Mouse (Mus musculus): ENCODE data around the gene Polr2j. TPM values are rescaled to one million over a fixed set of nuclear protein-coding genes. Genes with fewer than 3 reads are reported as not detected.

The Polr2j gene
- polyA plus RNA-seq, 1 experiment from 2014 or later: 189 TPM

- DNase-seq (no peak), ATAC-seq (ENCODE audit: low read depth) (no peak)
- H3K9ac ChIP-seq: no peak overlapping the region
- H3K27me3 ChIP-seq: no peaks in the 10 kb centered on the region
- no peak overlapping the region for H3K27ac ChIP-seq
- H3K4me1 ChIP-seq (replicated peaks): peaks cover 33% of the 10 kb centered on the region
- no peak overlapping the region for H3K4me2 ChIP-seq
- H3K36me3 ChIP-seq: peaks cover 15% of the 10 kb centered on the region; the same call in 1 of the 2 replicates
- H3K9me3 ChIP-seq (replicated peaks): peaks cover 6% of the 10 kb centered on the region; the same call in 1 of the 2 replicates
- WGBS (ENCODE audit: insufficient replicate concordance): 84% methylated on average over 3 of the region's 3 CpGs
- no peak overlapping the region for H3K4me3 ChIP-seq (replicated peaks)
Observed at GRCm38 (mm10) chr5:136168071-136168470, 51.6 kb downstream of the Polr2j start.

GRCm38 (mm10) chr5:136169626-136170511, 53.4 kb downstream of the Polr2j start:
- 7% methylated on average over 15 of the region's 15 CpGs for WGBS (ENCODE audit: insufficient replicate concordance)
- DNase-seq: no peak
- peak overlapping the region; percentile 51 for H3K27ac ChIP-seq

GRCm38 (mm10) chr5:136170512-136171362, 54.3 kb downstream of the Polr2j start, which contains the start of gene Orai2:
Gene Orai2 (minus strand): TSS chr5:136170713.
- under 1% methylated on average over 48 of the region's 49 CpGs for WGBS (ENCODE audit: insufficient replicate concordance)
- Histone ChIP-seq H3K9ac (peak within 1 kb of the TSS; percentile 73), H3K9me3 (replicated peaks) (peaks cover 6% of the 10 kb centered on the region; the same call in 1 of the 2 replicates), H3K36me3 (peaks cover 10% of the 10 kb centered on the region; the same call in 1 of the 2 replicates), H3K27me3 (no peaks in the 10 kb centered on the region), H3K27ac (peak within 1 kb of the TSS; percentile 83), H3K4me1 (replicated peaks) (peaks cover 41% of the 10 kb centered on the region), H3K4me3 (replicated peaks) (peak within 1 kb of the TSS; percentile 66), H3K4me2 (peak within 1 kb of the TSS; percentile 92)
- ATAC-seq (ENCODE audit: low read depth): peak; percentile 80
- peak; percentile 72 for DNase-seq

More at GRCm38 (mm10) chr5:136169626-136170511, 53.4 kb downstream of the Polr2j start:
- H3K27me3 ChIP-seq: no peaks in the 10 kb centered on the region
- peak; percentile 24 for ATAC-seq (ENCODE audit: low read depth)
- peaks cover 41% of the 10 kb centered on the region for H3K4me1 ChIP-seq (replicated peaks)
- peak overlapping the region; percentile 66 for H3K4me3 ChIP-seq (replicated peaks)
- peaks cover 15% of the 10 kb centered on the region; the same call in 1 of the 2 replicates for H3K36me3 ChIP-seq
- peak overlapping the region; percentile 73 for H3K9ac ChIP-seq
- peak overlapping the region; percentile 92 for H3K4me2 ChIP-seq
- H3K9me3 ChIP-seq (replicated peaks): peaks cover 6% of the 10 kb centered on the region; the same call in 1 of the 2 replicates

- WGBS (ENCODE audit: insufficient replicate concordance): 17% methylated on average over 17 of the region's 17 CpGs
Observed at GRCm38 (mm10) chr5:136171363-136172341, 55.2 kb downstream of the Polr2j start.

More at GRCm38 (mm10) chr5:136171363-136172341, 55.2 kb downstream of the Polr2j start:
- Histone ChIP-seq H3K4me3 (replicated peaks) (peak overlapping the region; percentile 66), H3K36me3 (peaks cover 9% of the 10 kb centered on the region; the same call in 1 of the 2 replicates), H3K27me3 (no peaks in the 10 kb centered on the region), H3K4me2 (peak overlapping the region; percentile 92), H3K9me3 (replicated peaks) (peaks cover 6% of the 10 kb centered on the region; the same call in 1 of the 2 replicates), H3K27ac (peak overlapping the region; percentile 83), H3K4me1 (replicated peaks) (peaks cover 41% of the 10 kb centered on the region), H3K9ac (peak overlapping the region; percentile 73)
- DNase-seq (no peak), ATAC-seq (ENCODE audit: low read depth) (peak; percentile 21)

Small RNAs within 50 kb of the gene (microRNA-seq; reads per million reads assigned to microRNA genes)
- not detected for gene Mir7035

Other genes with a start within 250 kb of the Polr2j start
- gene Hspb1, start 228.7 kb upstream of the Polr2j start, polyA plus RNA-seq (2015; fragmentation: Nextera tagmentation; extraction: Ambion mirVana): 6.4 and 7.3 TPM in 2 replicates
- gene Ywhag, start 182.0 kb upstream of the Polr2j start, polyA plus RNA-seq (2015; fragmentation: Nextera tagmentation; extraction: Ambion mirVana): 80.8 and 100 TPM in 2 replicates
- gene Ssc4d, start 142.1 kb upstream of the Polr2j start, polyA plus RNA-seq (2015; fragmentation: Nextera tagmentation; extraction: Ambion mirVana): 1.8 TPM in 2 replicates
- not detected in 2 replicates for gene Zp3, start 136.5 kb upstream of the Polr2j start, polyA plus RNA-seq (2015; fragmentation: Nextera tagmentation; extraction: Ambion mirVana)
- gene Dtx2, start 121.8 kb upstream of the Polr2j start, polyA plus RNA-seq (2015; fragmentation: Nextera tagmentation; extraction: Ambion mirVana): 6.7 and 7.0 TPM in 2 replicates
- 3.4 and 3.8 TPM in 2 replicates for gene Upk3b, start 78.1 kb upstream of the Polr2j start, polyA plus RNA-seq (2015; fragmentation: Nextera tagmentation; extraction: Ambion mirVana)
- gene Upk3bl, start 62.1 kb upstream of the Polr2j start, polyA plus RNA-seq (2015; fragmentation: Nextera tagmentation; extraction: Ambion mirVana): 0.17 and 0.21 TPM in 2 replicates
- 1.0 and 1.4 TPM in 2 replicates for gene Rasa4, start 32.7 kb upstream of the Polr2j start, polyA plus RNA-seq (2015; fragmentation: Nextera tagmentation; extraction: Ambion mirVana)
- 44.9 and 46.4 TPM in 2 replicates for gene Lrwd1, start 19.4 kb downstream of the Polr2j start, polyA plus RNA-seq (2015; fragmentation: Nextera tagmentation; extraction: Ambion mirVana)
- 15.2 and 15.5 TPM in 2 replicates for gene Alkbh4, start 19.5 kb downstream of the Polr2j start, polyA plus RNA-seq (2015; fragmentation: Nextera tagmentation; extraction: Ambion mirVana)
- 3.8 and 3.9 TPM in 2 replicates for gene Orai2, start 54.1 kb downstream of the Polr2j start, polyA plus RNA-seq (2015; fragmentation: Nextera tagmentation; extraction: Ambion mirVana)
- 34.5 and 42.8 TPM in 2 replicates for gene Prkrip1, start 82.3 kb downstream of the Polr2j start, polyA plus RNA-seq (2015; fragmentation: Nextera tagmentation; extraction: Ambion mirVana)
- 1.4 and 1.7 TPM in 2 replicates for gene Sh2b2, start 129.9 kb downstream of the Polr2j start, polyA plus RNA-seq (2015; fragmentation: Nextera tagmentation; extraction: Ambion mirVana)